ENCODE assay signal across 8 mouse cellular contexts in genomic region chr12:31498936-31499313, GRCm38 (mm10). TPM values are rescaled to one million over a fixed set of nuclear protein-coding genes. Genes with fewer than 3 reads are reported as not detected.
DNase-seq lines count a peak whose midpoint lies in the region; ATAC-seq and TF ChIP-seq lines count a peak whose summit lies in the region.

No protein-coding gene starts in this region.

- TF ChIP-seq CTCF in cerebellum, adult 2 months (IDR thresholded peaks at IDR 0.05; ENCODE audit: borderline replicate concordance, insufficient read depth, low read depth, low read length), result no peak
- no peak for TF ChIP-seq CTCF in CH12.LX (conservative IDR thresholded peaks at IDR 0.05 in 1 of 2, IDR thresholded peaks at IDR 0.05 in 1 of 2; ENCODE audit: low read depth in 2 of 2, low read length in 2 of 2)

- H3K4me2 ChIP-seq in CH12.LX (ENCODE audit: insufficient read depth, low read depth, poor library complexity, severe bottlenecking), result peak overlapping the region; percentile 96; the same call in 1 of the 2 replicates
- H3K4me2 ChIP-seq in forebrain, embryonic 14.5 days (ENCODE audit: low read length), result peak overlapping the region; percentile 89
- peak overlapping the region; percentile 87 for H3K4me2 ChIP-seq in liver, embryonic 16.5 days (ENCODE audit: low read depth, low read length)
- H3K4me2 ChIP-seq in stomach, embryonic 15.5 days, result peak overlapping the region; percentile 78

- dilution Hi-C loops in CH12.LX (cut with MboI; ENCODE audit: extremely low pct_ligation_motif_present, extremely low pct_unique_long_range_greater_than_20kb, low sequenced_read_pairs), result no loop called here

- ATAC-seq in forebrain, embryonic 14.5 days, result no peak
- no peak for ATAC-seq in liver, embryonic 16.5 days (ENCODE audit: low read depth)
- no peak for ATAC-seq in stomach, embryonic 15.5 days (ENCODE audit: insufficient read depth, low FRiP score, low read depth)

- in situ Hi-C loops in CH12.LX (cut with MboI; ENCODE audit: low pct_ligation_motif_present, low pct_unique_long_range_greater_than_20kb, low sequenced_read_pairs), result no loop called here

- H3K9me3 ChIP-seq in CH12.LX (replicated peaks; ENCODE audit: low read length), result no peaks in the 10 kb centered on the region
- no peaks in the 10 kb centered on the region for H3K9me3 ChIP-seq in forebrain, embryonic 14.5 days (replicated peaks; ENCODE audit: control insufficient read depth, low read length)
- no peaks in the 10 kb centered on the region for H3K9me3 ChIP-seq in liver, embryonic 16.5 days (replicated peaks; ENCODE audit: control insufficient read depth, low read length)
- H3K9me3 ChIP-seq in stomach, embryonic 15.5 days, result no peaks in the 10 kb centered on the region

- H3K9ac ChIP-seq in CH12.LX (ENCODE audit: insufficient read depth, low read depth), result peak overlapping the region; percentile 80
- H3K9ac ChIP-seq in forebrain, embryonic 14.5 days (ENCODE audit: low read length), result peak overlapping the region; percentile 85
- H3K9ac ChIP-seq in liver, embryonic 16.5 days (ENCODE audit: low read depth, low read length), result peak overlapping the region; percentile 93
- peak overlapping the region; percentile 75 for H3K9ac ChIP-seq in stomach, embryonic 15.5 days

- intact Hi-C loops in gastrocnemius, postnatal 14 days (cut with DNase I; ENCODE audit: low total_unique reads), result no loop called here

- no peak for DNase-seq in cerebellum, adult 2 months
- no peak for DNase-seq in cerebellum, postnatal 10 days
- DNase-seq in CH12.LX (ENCODE audit: extremely low read depth), result peak; percentile 25
- no peak for DNase-seq in forebrain, embryonic 14.5 days (ENCODE audit: low spot score)
- DNase-seq in frontal cortex, adult 2 months (ENCODE audit: extremely low spot score in 1 of 2, low spot score in 1 of 2), result no peak
- no peak for DNase-seq in gastrocnemius, postnatal 14 days

- TF ChIP-seq POLR2A in cerebellum, adult 2 months (IDR thresholded peaks at IDR 0.05; ENCODE audit: borderline replicate concordance, insufficient read depth, low read length), result no peak
- no peak for TF ChIP-seq POLR2A in CH12.LX (IDR thresholded peaks at IDR 0.05; ENCODE audit: low read depth, low read length)

- H3K79me2 ChIP-seq in CH12.LX (replicated peaks; ENCODE audit: control insufficient read depth, extremely low read depth, insufficient read depth, poor library complexity, severe bottlenecking), result peaks cover 41% of the 10 kb centered on the region

- WGBS in cerebellum, adult 2 months, result 0% methylated on average over 25 of the region's 25 CpGs
- 1% methylated on average over 25 of the region's 25 CpGs for WGBS in forebrain, embryonic 14.5 days
- WGBS in liver, embryonic 16.5 days (ENCODE audit: insufficient replicate concordance), result 0% methylated on average over 25 of the region's 25 CpGs
- WGBS in stomach, embryonic 15.5 days, result under 1% methylated on average over 25 of the region's 25 CpGs

- TF ChIP-seq EP300 in CH12.LX (IDR thresholded peaks at IDR 0.05; ENCODE audit: low read length), result no peak

- no peak for TF ChIP-seq RAD21 in CH12.LX (IDR thresholded peaks at IDR 0.05; ENCODE audit: low read depth, low read length)

- no peaks in the 10 kb centered on the region for H3K27me3 ChIP-seq in cerebellum, adult 2 months (ENCODE audit: control insufficient read depth, insufficient read depth, low read length)
- no peaks in the 10 kb centered on the region for H3K27me3 ChIP-seq in CH12.LX (replicated peaks)
- no peaks in the 10 kb centered on the region for H3K27me3 ChIP-seq in forebrain, embryonic 14.5 days (replicated peaks; ENCODE audit: control insufficient read depth, insufficient read depth, low read length)
- H3K27me3 ChIP-seq in liver, embryonic 16.5 days (ENCODE audit: control insufficient read depth, insufficient read depth, low read depth, low read length), result no peaks in the 10 kb centered on the region
- H3K27me3 ChIP-seq in stomach, embryonic 15.5 days (replicated peaks), result no peaks in the 10 kb centered on the region

- H3K4me3 ChIP-seq in cerebellum, adult 2 months (replicated peaks; ENCODE audit: insufficient read depth, low read depth, low read length), result peak overlapping the region; percentile 93
- peak overlapping the region; percentile 96 to 98 (median 96) for H3K4me3 ChIP-seq in CH12.LX (replicated peaks in 1 of 3; ENCODE audit: low read depth in 2 of 3, low read length in 2 of 3, poor library complexity in 1 of 3)
- H3K4me3 ChIP-seq in forebrain, embryonic 14.5 days (ENCODE audit: low read depth, low read length), result peak overlapping the region; percentile 87
- peak overlapping the region; percentile 96 for H3K4me3 ChIP-seq in liver, embryonic 16.5 days (ENCODE audit: low read depth, low read length)
- H3K4me3 ChIP-seq in stomach, embryonic 15.5 days (replicated peaks), result peak overlapping the region; percentile 98

- peaks cover 5% of the 10 kb centered on the region; the same call in 1 of the 2 replicates for H3K4me1 ChIP-seq in cerebellum, adult 2 months (ENCODE audit: control insufficient read depth, insufficient read depth, low read length)
- peaks cover 7 to 21% of the 10 kb centered on the region in 2 experiments for H3K4me1 ChIP-seq in CH12.LX (ENCODE audit: control insufficient read depth in 1 of 2, insufficient read depth in 2 of 2)
- peaks cover 11% of the 10 kb centered on the region for H3K4me1 ChIP-seq in forebrain, embryonic 14.5 days (ENCODE audit: control insufficient read depth, insufficient read depth, low read length)
- peaks cover 13% of the 10 kb centered on the region for H3K4me1 ChIP-seq in liver, embryonic 16.5 days (ENCODE audit: control insufficient read depth, low read depth, low read length)
- H3K4me1 ChIP-seq in stomach, embryonic 15.5 days, result peaks cover 4% of the 10 kb centered on the region; the same call in 1 of the 2 replicates

- H3K36me3 ChIP-seq in CH12.LX (replicated peaks in 1 of 2; ENCODE audit: control insufficient read depth in 1 of 2, insufficient read depth in 1 of 2, low read length in 1 of 2), result peaks cover 3 to 15% of the 10 kb centered on the region in 2 experiments
- H3K36me3 ChIP-seq in forebrain, embryonic 14.5 days (ENCODE audit: control insufficient read depth, insufficient read depth, low read length), result peaks cover 6% of the 10 kb centered on the region
- H3K36me3 ChIP-seq in liver, embryonic 16.5 days (ENCODE audit: control insufficient read depth, insufficient read depth), result peaks cover 4% of the 10 kb centered on the region; the same call in 1 of the 2 replicates
- peaks cover 4% of the 10 kb centered on the region for H3K36me3 ChIP-seq in stomach, embryonic 15.5 days

- 0 out of 2 replicates have a peak overlapping the region, but pooled peaks have one; percentile 20 for H3K27ac ChIP-seq in cerebellum, adult 2 months (ENCODE audit: insufficient read depth, low read length)
- H3K27ac ChIP-seq in CH12.LX (ENCODE audit: insufficient read depth, low read depth), result 0 out of 2 replicates have a peak overlapping the region, but pooled peaks have one; percentile 81
- peak overlapping the region; percentile 91 for H3K27ac ChIP-seq in forebrain, embryonic 14.5 days (ENCODE audit: low read depth, low read length)
- H3K27ac ChIP-seq in liver, embryonic 16.5 days (ENCODE audit: low read length), result peak overlapping the region; percentile 26
- peak overlapping the region; percentile 91; the same call in 1 of the 2 replicates for H3K27ac ChIP-seq in stomach, embryonic 15.5 days

TF ChIP-seq in CH12.LX, 34 proteins besides CTCF, POLR2A, EP300 and RAD21:
- TF ChIP-seq PAX5 (IDR thresholded peaks at IDR 0.05; ENCODE audit: low read length) (no peak), RCOR1 (conservative IDR thresholded peaks at IDR 0.05; ENCODE audit: low read depth, low read length) (no peak), MYC (IDR thresholded peaks at IDR 0.05; ENCODE audit: low read depth, low read length) (no peak), UBTF (IDR thresholded peaks at IDR 0.05; ENCODE audit: low read depth, low read length) (no peak), NRF1 (IDR thresholded peaks at IDR 0.05; ENCODE audit: low read depth, low read length) (no peak), ELF1 (IDR thresholded peaks at IDR 0.05; ENCODE audit: low read depth, low read length) (no peak)

RNA-seq across cellular contexts. Expression of gene Cbll1, which starts 0.5 kb away (rescaled TPM):
- polyA plus RNA-seq in cerebellum, adult 2 months (2012; rRNA removed), result 11.3 and 13.3 TPM in 2 replicates
- 4.5 TPM in 2 replicates for total RNA-seq in CH12.LX (2012; rRNA removed)
- total RNA-seq in CH12.LX (2014; rRNA removed), result 4.6 and 5.2 TPM in 2 replicates
- polyA plus RNA-seq in CH12.LX (2012; ENCODE audit: insufficient read length, low read depth), result 16.4 and 18.8 TPM in 2 replicates
- polyA plus RNA-seq in forebrain, embryonic 14.5 days (2014; fragmentation: Nextera tagmentation; extraction: Ambion mirVana), result 20.3 and 21.3 TPM in 2 replicates
- polyA plus RNA-seq in liver, embryonic 16.5 days (2015; fragmentation: Nextera tagmentation; extraction: Ambion mirVana), result 3.6 and 4.7 TPM in 2 replicates
- polyA plus RNA-seq in stomach, embryonic 15.5 days (2015; fragmentation: Nextera tagmentation; extraction: Ambion mirVana), result 12.1 TPM in 2 replicates
- 11.0 and 11.5 TPM in 2 replicates for polyA plus RNA-seq in frontal cortex, adult 2 months (2012; rRNA removed)
- total RNA-seq in gastrocnemius, postnatal 14 days (2021), result 1 to 10 TPM; 7.1 to 8.0 TPM

Comparison
In these comparisons a context has a peak if more than half of its experiments do, and no peak if none do; other contexts are left out.
1. H3K27ac ChIP-seq: peak in every context shown above with its lines; median percentile 91 in forebrain, embryonic 14.5 days; 91 in stomach, embryonic 15.5 days; 81 in CH12.LX; 26 in liver, embryonic 16.5 days; 20 in cerebellum, adult 2 months.